Mouse (Mus musculus) NIH3T3 (cell line): ENCODE measurements at regions not wholly inside any gene's neighbourhood (a gene's known extent, or its start where the extent isn't known, plus 50 kb on each side); places are given as distances from the start of the nearest gene placed in this dataset.
A peak's percentile ranks its signal among the peaks of the same experiment; 100 is the strongest.
"Not testable (repeated sequence)": the region's sequence is repeated elsewhere in the genome, so short reads cannot be mapped to it uniquely, and the experiment has no call there.

Experiments
- DNase-seq: peaks from one replicate; pipeline ENCODE4 v3.0.0-alpha.2; 2012; ENCODE audit warnings: low read depth

DNA sequence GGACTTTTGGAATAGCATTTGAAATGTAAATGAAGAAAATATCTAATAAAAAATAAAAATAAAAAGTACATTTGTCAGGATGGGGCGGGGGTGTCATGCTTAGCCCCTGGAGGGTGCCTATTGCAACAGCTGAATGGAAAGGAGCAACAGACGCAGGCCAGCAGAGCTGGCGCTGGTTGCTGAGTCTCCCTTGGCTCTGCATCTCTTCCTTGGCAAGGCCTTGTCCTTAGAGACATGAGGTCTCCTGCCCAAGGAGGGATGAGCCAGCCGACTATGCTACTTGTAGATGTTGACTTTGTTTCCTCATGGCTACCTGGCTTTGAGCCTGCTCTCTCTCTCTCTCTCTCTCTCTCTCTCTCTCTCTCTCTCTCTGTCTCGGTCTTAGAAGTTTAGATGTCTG is 166.4 kb downstream of the Opa1 start:
- no peak for DNase-seq

DNA sequence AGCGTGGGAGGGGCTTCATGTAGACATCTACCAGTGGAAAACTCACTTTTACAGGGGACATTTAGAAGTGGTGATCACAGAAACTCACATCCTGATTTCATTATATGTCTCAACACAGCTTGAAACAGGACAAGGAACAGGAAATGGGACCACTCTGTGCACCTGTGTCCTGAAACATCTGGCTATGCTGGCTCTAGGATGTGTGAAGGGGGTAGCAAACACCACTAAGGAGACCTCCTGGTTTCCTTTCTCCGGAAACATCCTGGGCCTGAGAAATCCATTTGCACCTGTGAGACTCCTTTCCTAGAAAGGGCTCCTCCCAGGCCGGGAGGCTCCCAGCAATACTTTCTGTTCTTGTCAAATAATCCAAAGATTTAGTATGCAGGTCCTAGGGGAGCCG is 167.1 kb downstream of the Opa1 start:
- DNase-seq: no peak

DNA sequence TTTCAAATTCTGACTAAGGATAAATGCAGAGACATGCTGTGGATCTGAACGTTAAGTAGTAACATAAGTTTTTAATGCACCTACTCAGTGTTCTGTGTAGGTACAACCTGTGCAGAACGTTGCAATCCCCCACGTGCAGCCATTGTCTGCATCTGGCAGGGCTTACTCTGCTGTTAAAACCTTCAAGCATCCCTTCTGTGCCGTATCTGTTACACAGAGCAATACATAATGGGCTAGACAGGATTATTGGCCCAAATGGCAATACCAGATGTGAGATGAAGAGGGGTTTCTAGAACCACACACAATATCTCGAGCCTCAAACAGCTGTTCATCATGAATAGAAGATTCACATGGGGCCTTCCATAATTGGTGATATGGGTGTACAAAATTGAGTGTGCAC is 170.0 kb downstream of the Opa1 start:
- no peak for DNase-seq

DNA sequence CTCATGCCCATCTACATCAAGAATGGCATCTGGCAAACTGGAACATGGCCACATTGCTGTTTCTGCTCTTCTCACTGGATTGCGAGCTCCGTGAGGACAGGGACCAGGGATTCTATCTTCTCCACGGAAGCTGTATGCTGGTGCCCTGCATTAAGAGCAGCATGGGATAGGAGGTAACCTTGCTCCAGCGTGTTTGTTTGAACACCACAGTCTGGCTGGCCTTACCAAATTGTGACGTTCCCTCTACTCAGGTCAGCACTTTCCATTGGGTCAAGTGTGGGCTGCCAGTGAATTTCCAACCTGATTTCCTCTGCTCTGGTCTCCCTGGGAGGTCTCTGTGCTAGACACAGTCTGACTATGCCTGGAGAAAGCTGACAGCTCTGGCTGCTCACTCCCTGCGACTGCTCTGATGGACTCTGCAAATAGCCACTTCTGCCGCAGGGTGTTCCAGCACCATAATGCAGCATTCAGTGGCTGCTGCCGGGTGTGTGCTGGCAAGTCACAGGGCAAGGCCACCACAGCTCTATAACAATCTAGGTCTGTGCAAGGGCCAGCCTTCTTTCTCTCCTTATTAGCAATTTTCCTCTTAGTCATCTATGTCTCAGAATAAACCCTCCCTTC is 175.6 kb downstream of the Opa1 start:
- DNase-seq: no peak

DNA sequence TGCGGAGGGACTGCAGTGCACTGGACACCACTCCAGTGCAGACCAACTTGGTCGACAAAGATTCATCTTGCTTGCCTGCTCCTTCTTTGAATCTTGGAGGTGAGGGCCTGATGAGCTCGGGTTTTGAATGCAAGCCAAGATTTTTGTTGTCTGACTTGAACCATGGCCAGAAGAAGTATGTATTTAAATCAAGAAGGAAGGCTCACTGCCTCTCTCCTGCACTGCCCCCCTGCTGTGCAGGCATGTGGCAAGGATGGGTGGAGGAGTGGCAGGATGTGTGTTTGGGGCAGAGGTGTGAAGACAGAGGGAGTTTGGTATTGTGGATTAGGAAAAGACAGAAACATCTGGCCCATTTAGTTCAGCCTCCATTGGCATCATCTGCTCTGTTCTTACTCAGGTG is 179.1 kb downstream of the Opa1 start:
- DNase-seq: no peak

DNA sequence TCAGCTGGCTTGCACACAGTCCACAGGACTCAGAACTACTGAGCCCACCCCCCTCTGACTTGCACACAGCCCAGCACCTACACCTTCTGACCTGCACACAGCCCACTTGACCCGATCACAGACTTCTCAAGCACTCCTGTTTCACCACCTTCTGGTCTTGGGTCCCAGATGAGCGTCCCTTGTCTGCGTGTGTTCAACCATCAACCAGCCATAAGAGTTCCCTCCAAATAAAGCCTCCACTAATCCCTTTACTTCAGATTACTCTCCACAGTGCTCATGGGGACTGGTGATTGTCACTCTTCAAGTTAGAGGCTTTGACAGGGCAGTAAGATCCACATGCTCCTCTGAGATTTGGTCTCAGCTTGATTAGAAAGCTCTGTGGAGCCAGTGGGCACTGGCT is 180.3 kb downstream of the Opa1 start:
- no peak for DNase-seq

DNA sequence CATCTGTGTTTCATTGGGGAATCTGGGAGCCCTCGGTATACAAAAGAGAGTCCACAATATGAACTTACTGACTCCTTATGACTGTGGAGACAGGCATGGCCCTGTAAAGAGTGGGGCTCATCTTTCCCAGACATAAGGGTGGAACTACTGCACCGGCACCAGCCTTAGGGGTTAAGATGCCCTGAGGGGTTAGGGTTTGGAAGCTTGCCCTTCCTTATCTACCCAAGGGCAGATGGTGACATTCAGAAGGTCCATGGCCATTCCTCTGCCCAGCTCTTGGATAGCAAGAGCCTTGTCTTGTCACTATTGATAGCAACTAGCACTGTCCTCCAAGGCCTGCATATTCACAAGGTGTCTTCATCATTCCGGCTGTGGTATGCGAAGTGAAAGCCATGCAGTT is 181.5 kb downstream of the Opa1 start:
- DNase-seq: no peak

DNA sequence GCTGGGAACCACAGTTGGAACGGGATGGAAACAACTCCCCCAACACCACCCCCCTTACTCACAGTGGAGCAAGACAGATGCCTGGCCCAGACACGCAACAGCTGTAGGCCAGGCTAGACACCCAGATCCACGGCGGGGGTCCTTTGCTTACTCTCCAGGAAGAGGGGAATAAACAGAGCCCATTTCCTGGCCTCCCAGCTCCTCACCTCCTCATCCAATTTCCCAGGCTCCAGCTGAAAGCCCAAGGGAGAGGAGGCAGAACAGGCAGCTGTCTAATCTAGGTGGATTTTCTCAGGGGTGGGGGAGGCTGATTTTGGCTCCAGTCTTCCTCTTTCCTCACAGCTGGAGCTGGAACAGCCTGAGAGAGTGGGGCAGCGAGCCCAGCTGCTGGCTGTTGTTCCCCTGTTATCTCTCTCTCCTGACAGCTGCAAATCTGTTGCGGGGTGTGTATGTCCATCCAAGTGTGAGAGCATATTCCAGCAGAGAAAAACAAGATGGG is 182.7 kb downstream of the Opa1 start:
- peak; percentile 69 for DNase-seq

DNA sequence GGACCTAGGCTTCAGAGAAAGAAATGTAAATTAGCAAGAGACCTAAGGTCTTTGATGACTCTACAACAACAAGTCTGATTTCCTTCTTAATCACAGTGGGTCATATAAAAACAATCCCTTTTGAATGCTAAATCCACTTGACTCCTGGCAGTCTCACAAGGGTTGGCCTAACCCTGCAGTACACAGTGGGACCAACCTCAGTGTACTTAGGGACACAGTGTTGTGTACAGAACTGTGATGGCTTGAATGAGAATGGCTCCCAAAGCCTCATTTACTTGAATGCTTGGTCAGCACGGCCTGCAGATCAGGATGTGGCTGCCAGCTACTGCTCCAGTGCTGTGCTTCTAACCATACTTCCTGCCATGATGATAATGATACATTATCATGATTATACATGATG is 185.2 kb downstream of the Opa1 start:
- no peak for DNase-seq

DNA sequence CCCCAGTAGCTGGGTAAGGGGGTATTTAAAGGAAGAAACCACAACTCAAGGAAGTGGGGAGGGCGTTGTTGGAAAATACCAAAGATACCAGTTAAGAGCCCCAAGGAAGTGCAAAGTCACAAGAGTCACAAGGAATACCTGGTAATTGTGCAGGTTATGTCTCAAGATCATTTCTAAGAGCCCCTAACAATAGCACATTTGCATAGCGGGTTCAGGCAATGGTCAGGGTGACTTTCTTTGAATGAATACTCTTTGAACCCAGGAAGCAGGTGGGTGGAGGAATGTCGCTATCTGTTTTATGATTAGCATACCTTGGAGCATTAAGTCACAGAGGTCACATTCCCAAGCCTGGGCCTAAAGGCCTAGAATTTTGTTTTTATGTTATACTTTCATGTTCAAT is 186.7 kb downstream of the Opa1 start:
- not testable (repeated sequence) for DNase-seq

DNA sequence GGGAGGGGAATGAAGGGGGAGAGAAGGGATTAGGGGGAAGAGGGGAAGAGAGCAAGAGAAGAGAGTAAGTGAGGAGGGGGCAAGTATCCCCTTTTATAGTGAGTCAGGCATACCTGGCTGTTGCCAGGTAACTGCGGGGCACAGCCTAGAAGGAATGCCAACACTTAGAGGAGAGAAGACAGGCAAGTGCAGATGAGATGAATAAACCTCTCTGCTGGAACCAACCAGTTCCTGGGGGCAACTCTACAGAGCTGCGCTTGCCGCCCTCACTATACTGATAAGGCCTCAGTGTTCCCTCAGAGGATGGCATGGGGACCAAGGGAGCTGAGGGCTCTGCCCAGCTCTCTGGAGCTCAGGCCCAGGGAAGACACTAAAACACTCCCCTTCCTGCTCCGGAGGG is 192.2 kb downstream of the Opa1 start:
- no peak for DNase-seq

DNA sequence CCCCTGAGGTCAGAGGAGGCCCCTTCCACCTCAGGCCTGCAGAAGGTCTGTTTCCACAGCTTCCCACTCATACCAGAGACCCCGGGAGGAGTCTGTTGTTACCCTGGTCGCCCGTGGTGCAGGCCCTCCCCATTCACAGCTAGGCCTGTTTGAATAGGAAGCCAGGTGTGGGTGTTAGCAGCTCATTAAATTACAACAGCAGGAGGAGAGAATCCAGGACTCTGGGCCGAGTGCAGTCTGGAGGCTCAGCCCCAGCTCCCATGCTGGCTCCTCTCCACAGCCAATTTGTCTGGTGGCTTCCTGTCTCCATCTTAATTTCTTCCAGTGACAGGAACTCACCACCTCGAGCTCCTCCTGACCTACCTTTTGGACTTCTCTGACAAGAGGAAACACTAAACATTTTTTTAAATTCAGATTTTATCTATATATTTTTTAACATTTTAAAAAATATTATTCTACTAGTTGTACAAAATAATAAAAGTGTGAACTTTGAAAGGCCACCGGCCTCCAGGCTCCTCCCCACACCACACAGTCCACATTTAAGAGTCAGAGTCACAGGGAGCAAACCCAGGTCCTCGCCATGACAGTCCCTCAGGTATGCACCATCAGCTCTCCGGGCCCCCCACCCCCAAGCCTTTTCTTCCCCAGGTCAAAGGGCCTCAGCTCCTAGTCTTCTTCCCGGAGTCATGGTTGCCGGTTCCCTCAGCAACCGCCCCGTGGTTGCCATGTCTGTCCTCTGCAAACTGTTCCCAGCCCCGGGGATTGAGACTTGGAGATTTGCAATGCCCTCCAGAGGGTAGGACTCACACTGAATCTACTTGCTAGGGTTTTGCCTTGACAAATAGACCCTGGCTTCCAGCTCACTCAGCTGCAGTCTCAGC is 192.8 kb downstream of the Opa1 start:
- no peak for DNase-seq

DNA sequence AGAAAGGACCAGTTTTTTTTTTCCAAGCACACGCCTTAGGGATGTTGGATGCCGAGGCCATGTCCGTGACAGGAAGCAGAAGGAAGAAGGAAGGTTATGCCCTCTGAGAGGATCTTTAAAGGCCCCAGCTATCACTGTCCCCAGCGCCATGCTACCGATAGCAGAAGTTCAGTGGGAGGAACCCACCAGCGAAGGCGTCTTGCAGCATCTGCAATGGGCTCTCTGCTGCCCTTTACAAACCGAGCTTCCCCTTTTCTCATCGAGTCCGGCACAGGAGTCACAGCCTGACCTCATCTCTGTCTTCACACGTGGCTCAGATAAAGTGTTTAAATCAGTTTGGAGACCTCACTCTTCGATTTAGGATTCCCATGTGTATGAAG is 193.5 kb downstream of the Opa1 start:
- DNase-seq: no peak

DNA sequence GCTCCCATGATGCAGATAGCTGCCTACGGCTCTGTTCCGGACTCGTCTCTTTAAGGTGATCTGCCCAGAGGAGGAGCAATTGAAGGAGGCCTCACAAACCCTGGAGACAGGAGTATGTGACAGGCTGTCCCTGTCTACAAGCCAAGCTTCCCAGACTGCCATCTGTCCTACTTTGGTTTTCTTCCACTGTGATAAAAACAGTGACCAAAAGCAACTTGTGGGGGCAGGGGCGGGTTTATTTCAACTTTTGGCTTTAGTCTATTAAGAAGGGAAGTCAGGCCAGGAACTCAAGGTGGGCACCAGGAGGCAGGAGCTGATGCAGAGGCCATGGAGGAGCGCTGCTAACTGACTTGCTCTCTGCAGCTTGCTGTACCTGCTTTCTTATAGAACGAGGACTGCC is 193.9 kb downstream of the Opa1 start:
- DNase-seq: no peak

DNA sequence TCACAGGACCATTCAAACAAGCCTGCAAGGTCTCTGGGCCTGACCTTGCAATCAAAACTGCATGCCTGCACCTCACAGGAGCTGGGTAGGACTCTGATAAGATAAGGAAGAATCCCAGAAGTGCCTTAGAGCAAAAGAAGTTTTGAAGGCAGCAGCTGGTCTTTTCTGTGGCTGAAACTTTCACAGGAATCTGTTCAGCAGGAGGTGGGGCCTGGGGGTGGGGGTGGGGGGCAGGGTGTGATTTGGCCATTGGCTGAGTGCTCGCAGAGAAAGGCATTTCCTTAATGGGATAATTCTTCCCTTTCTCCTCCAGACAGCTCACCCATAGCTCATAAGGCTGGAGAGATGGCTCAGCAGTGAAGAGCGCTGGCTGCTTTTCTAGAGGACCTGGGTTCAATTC is 195.8 kb downstream of the Opa1 start:
- DNase-seq: peak; percentile 7

DNA sequence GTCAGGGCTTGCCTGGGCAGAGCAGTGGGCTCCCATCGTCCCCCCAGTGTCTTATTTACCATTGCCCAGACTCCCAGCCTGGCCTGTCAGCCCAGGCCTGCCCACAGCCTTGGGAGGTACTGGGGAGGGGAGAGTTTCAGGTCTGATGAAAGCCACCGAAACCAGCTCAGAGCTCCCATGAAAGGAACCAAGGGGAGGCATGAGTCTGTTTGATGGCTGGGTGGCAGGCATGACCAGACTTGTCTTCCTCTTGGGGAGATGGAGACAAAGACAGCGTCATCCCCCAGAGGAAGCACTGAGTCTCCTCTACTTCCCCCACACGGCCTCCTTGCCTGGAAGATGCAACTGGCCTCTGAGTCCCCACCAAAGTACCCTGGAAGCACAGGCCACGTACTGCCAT is 196.7 kb downstream of the Opa1 start:
- DNase-seq: no peak

DNA sequence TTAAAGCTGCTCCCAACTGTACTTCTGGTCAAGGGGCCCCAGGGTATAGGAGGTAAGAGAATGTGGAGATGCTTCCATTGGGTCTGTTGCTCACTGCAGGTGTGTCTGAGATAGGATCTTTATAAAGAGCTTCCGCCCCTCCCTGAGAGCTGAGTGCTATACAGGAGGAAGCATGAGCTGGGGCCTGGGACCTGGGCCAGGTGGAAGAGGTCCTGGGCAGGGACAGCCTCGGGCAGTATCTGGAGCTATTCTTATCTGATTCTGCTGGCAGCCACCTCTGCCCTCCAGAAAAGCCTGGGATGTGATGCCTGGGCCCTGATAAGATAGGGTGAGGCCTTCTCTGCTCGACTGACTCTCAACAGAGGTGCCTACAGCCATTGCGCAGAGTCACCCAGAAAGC is 203.3 kb downstream of the Opa1 start:
- no peak for DNase-seq

DNA sequence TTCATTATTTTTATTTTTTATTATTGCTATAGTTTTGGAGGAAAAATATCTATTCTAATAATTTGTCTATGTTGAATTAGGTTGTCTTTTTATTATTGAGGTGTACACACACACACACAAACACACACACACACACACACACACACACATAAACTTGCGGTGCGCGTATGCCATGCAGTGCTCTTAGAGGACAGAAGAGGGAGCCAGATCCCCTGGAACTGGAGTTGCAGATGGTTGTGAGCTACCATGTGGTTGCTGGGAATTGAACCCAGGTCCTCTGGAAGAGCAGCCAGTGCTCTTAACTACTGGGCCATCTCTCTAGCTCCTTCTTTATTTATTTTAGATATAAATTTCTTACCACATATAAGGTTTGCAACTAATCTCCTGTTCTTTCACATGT is 206.0 kb downstream of the Opa1 start:
- DNase-seq: no peak

DNA sequence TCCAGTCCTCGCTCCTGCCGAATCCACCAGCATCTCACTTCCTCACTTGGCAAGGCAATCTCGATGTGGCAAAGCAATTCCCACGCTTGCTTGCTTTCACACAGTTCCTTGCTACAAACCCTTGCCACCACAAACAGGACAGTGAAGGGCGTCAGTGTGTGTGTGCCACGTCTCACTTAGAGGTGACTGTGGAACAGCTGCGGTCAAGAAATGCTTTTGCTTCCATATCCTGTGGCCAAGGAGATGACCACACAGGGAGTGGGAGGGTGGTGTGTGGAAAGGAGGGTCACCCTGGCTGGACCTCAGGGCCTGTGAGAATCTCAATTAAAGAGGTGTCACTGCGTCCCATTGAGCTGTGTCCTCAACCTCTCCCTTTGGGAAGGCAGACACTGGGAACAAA is 207.4 kb downstream of the Opa1 start:
- DNase-seq: no peak

DNA sequence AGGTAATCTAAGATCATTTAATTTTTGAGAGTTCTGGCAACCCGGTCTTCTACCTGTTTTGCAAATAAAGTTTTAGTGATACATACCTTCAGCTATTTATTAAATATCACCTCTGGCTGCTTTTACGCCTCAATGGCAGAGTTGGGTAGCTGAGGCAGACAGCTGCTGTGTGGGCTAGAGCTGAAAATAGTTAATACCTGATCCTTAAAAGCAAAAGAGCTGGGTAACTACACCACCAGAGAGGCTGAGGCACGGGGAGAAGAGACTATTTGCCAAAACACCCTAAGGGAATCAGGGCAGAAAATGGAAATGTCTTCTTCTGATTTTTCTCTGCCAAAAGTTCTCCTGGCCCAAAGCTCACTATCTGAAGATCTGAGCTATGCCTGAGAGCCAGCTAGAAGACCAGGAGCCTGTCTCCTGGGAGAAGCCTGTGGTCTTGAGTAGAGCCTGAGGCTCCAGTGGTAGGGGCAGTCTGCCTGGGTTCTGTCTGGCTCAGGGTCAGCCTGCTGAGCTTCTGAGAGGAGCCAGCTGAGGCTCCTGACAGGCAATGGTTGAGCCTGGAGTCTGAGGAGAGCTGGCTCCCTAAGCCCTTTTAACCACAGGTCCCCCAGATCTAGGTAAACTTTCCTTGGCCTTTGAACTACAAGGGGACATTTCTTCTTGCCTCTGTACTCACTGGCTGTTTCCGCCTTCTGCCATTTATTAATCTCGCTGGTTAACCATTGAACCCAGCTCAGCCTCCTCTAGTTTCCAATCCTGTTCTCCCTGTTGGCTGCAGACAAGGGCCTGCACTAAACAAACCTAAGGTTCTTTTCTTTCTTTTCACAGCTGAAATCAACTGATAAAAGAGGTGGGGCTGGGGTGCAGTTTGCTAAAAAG is 208.7 kb downstream of the Opa1 start:
- DNase-seq: no peak

DNA sequence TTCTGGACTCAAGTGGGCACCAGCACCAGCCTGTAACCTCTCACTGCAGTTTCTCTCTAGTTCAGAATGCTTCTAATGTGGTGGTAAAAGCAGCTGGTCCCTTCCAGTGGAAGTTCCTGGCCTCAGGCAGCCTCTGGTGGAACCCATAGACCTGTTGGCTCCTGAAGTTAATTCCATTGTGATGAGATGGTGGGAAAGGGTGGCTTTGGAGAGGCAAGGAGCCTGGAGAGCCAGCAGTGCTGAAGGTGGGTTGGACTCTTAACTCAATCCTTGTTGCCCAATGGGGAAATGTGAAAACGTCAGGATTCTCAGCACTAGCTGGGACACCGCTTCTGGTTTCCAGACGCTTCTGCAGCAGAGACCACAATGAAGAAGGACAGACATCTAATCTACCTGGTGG is 210.9 kb downstream of the Opa1 start:
- DNase-seq: no peak

DNA sequence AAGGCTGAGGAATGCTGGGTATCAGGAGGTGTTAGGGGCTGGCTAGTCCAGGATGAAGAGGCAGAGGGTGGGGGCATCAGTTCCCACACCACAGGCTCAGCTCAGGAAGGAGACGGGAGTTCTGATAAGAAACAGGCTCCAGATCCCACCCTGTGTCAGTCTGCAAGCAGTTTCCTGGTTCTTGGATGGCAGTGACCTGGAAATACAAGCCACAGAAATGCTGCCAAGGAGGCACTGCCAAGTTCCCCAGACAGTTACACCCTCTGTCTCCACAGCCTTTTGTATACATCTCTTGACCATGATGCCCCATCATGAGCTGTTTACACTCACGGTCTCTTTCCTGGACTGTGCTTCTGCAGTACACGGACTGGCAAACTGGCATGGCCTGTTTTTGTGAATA is 220.1 kb downstream of the Opa1 start:
- no peak for DNase-seq

DNA sequence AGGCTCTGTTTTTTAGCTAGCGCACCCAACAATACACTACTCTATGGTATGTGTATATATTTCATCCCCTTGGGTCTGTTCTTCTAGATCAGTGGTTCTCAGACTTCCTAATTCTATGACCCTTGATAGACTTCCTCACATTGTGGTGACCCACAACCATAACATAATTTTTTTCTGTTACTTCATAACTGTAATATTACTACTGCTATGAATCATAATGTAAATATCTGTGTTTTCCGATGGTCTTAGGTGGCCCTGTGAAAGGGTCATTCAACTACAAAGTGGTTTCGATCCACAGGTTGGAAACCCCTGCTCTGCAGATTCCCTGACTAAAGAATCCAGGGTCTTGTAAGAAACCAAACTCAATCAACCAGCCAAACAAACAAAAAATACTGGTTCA is 220.8 kb downstream of the Opa1 start:
- DNase-seq: no peak
